Mouse (Mus musculus): ENCODE results near the gene Sdc3. TPM values are rescaled to one million over a fixed set of nuclear protein-coding genes. Genes with fewer than 3 reads are reported as not detected.
A peak's percentile ranks its signal among the peaks of the same experiment; 100 is the strongest.

The Sdc3 gene
- polyA plus RNA-seq (2011; ENCODE audit: insufficient read length, low read depth, missing spikeins), result 96.4 and 135 TPM in 2 replicates

GRCm38 (mm10) chr4:130792376-130793179, at the start of gene Sdc3:
TSS of gene Sdc3 (plus strand) at chr4:130792537.
- Histone ChIP-seq H3K4me1 (ENCODE audit: control insufficient read depth, insufficient read depth, low read length) (peaks cover 16% of the 10 kb centered on the region), H3K27ac (ENCODE audit: insufficient read depth, low read length) (no peak within 1 kb of the TSS), H3K4me3 (ENCODE audit: insufficient read depth, low read length) (peak within 1 kb of the TSS; percentile 80)
- TF ChIP-seq POLR2A (IDR thresholded peaks at IDR 0.05; ENCODE audit: low read depth, low read length) (peak; percentile 37; the same call in 1 of the 2 replicates), CTCF (IDR thresholded peaks at IDR 0.05; ENCODE audit: borderline replicate concordance, insufficient read depth, low read length) (no peak)

GRCm38 (mm10) chr4:130744058-130744457, 48.3 kb upstream of the Sdc3 start:
- TF ChIP-seq POLR2A (IDR thresholded peaks at IDR 0.05; ENCODE audit: low read depth, low read length), result no peak
- no peak for TF ChIP-seq CTCF (IDR thresholded peaks at IDR 0.05; ENCODE audit: borderline replicate concordance, insufficient read depth, low read length)
- no peak overlapping the region for H3K27ac ChIP-seq (ENCODE audit: insufficient read depth, low read length)
- H3K4me3 ChIP-seq (ENCODE audit: insufficient read depth, low read length), result no peak overlapping the region
- no peaks in the 10 kb centered on the region for H3K4me1 ChIP-seq (ENCODE audit: control insufficient read depth, insufficient read depth, low read length)

GRCm38 (mm10) chr4:130745561-130746306, 46.6 kb upstream of the Sdc3 start:
- Histone ChIP-seq H3K27ac (ENCODE audit: insufficient read depth, low read length) (peak overlapping the region; percentile 31), H3K4me1 (ENCODE audit: control insufficient read depth, insufficient read depth, low read length) (no peaks in the 10 kb centered on the region), H3K4me3 (ENCODE audit: insufficient read depth, low read length) (no peak overlapping the region)
- no peak for TF ChIP-seq POLR2A (IDR thresholded peaks at IDR 0.05; ENCODE audit: low read depth, low read length)
- TF ChIP-seq CTCF (IDR thresholded peaks at IDR 0.05; ENCODE audit: borderline replicate concordance, insufficient read depth, low read length), result no peak

GRCm38 (mm10) chr4:130749566-130749965, 42.8 kb upstream of the Sdc3 start:
- Histone ChIP-seq H3K4me1 (ENCODE audit: control insufficient read depth, insufficient read depth, low read length) (no peaks in the 10 kb centered on the region), H3K27ac (ENCODE audit: insufficient read depth, low read length) (no peak overlapping the region), H3K4me3 (ENCODE audit: insufficient read depth, low read length) (no peak overlapping the region)
- TF ChIP-seq POLR2A (IDR thresholded peaks at IDR 0.05; ENCODE audit: low read depth, low read length), result no peak
- no peak for TF ChIP-seq CTCF (IDR thresholded peaks at IDR 0.05; ENCODE audit: borderline replicate concordance, insufficient read depth, low read length)

GRCm38 (mm10) chr4:130751966-130752365, 40.4 kb upstream of the Sdc3 start:
- no peak for TF ChIP-seq CTCF (IDR thresholded peaks at IDR 0.05; ENCODE audit: borderline replicate concordance, insufficient read depth, low read length)
- TF ChIP-seq POLR2A (IDR thresholded peaks at IDR 0.05; ENCODE audit: low read depth, low read length), result no peak
- Histone ChIP-seq H3K27ac (ENCODE audit: insufficient read depth, low read length) (no peak overlapping the region), H3K4me3 (ENCODE audit: insufficient read depth, low read length) (no peak overlapping the region), H3K4me1 (ENCODE audit: control insufficient read depth, insufficient read depth, low read length) (no peaks in the 10 kb centered on the region)

- Histone ChIP-seq H3K4me1 (ENCODE audit: control insufficient read depth, insufficient read depth, low read length) (no peaks in the 10 kb centered on the region), H3K4me3 (ENCODE audit: insufficient read depth, low read length) (no peak overlapping the region), H3K27ac (ENCODE audit: insufficient read depth, low read length) (no peak overlapping the region)
- TF ChIP-seq CTCF (IDR thresholded peaks at IDR 0.05; ENCODE audit: borderline replicate concordance, insufficient read depth, low read length), result no peak
- no peak for TF ChIP-seq POLR2A (IDR thresholded peaks at IDR 0.05; ENCODE audit: low read depth, low read length)
Measured at GRCm38 (mm10) chr4:130752591-130752990, 39.7 kb upstream of the Sdc3 start.

GRCm38 (mm10) chr4:130753755-130754154, 38.6 kb upstream of the Sdc3 start:
- TF ChIP-seq CTCF (IDR thresholded peaks at IDR 0.05; ENCODE audit: borderline replicate concordance, insufficient read depth, low read length), result no peak
- TF ChIP-seq POLR2A (IDR thresholded peaks at IDR 0.05; ENCODE audit: low read depth, low read length), result no peak
- Histone ChIP-seq H3K4me3 (ENCODE audit: insufficient read depth, low read length) (no peak overlapping the region), H3K27ac (ENCODE audit: insufficient read depth, low read length) (no peak overlapping the region), H3K4me1 (ENCODE audit: control insufficient read depth, insufficient read depth, low read length) (no peaks in the 10 kb centered on the region)

GRCm38 (mm10) chr4:130754776-130755175, 37.6 kb upstream of the Sdc3 start:
- Histone ChIP-seq H3K4me3 (ENCODE audit: insufficient read depth, low read length) (no peak overlapping the region), H3K4me1 (ENCODE audit: control insufficient read depth, insufficient read depth, low read length) (no peaks in the 10 kb centered on the region), H3K27ac (ENCODE audit: insufficient read depth, low read length) (no peak overlapping the region)
- TF ChIP-seq POLR2A (IDR thresholded peaks at IDR 0.05; ENCODE audit: low read depth, low read length), result no peak
- no peak for TF ChIP-seq CTCF (IDR thresholded peaks at IDR 0.05; ENCODE audit: borderline replicate concordance, insufficient read depth, low read length)

- Histone ChIP-seq H3K27ac (ENCODE audit: insufficient read depth, low read length) (no peak overlapping the region), H3K4me1 (ENCODE audit: control insufficient read depth, insufficient read depth, low read length) (no peaks in the 10 kb centered on the region), H3K4me3 (ENCODE audit: insufficient read depth, low read length) (no peak overlapping the region)
- no peak for TF ChIP-seq CTCF (IDR thresholded peaks at IDR 0.05; ENCODE audit: borderline replicate concordance, insufficient read depth, low read length)
- no peak for TF ChIP-seq POLR2A (IDR thresholded peaks at IDR 0.05; ENCODE audit: low read depth, low read length)
Measured at GRCm38 (mm10) chr4:130759875-130760274, 32.5 kb upstream of the Sdc3 start.

- Histone ChIP-seq H3K27ac (ENCODE audit: insufficient read depth, low read length) (no peak overlapping the region), H3K4me3 (ENCODE audit: insufficient read depth, low read length) (no peak overlapping the region), H3K4me1 (ENCODE audit: control insufficient read depth, insufficient read depth, low read length) (no peaks in the 10 kb centered on the region)
- TF ChIP-seq CTCF (IDR thresholded peaks at IDR 0.05; ENCODE audit: borderline replicate concordance, insufficient read depth, low read length) (no peak), POLR2A (IDR thresholded peaks at IDR 0.05; ENCODE audit: low read depth, low read length) (no peak)
Measured at GRCm38 (mm10) chr4:130761809-130762208, 30.5 kb upstream of the Sdc3 start.
